Mouse (Mus musculus) heart, postnatal 10 days (tissue): ENCODE results near the gene Fgfr2. TPM values are rescaled to one million over a fixed set of nuclear protein-coding genes. Genes with fewer than 3 reads are reported as not detected.
"Not testable (repeated sequence)": the region's sequence is repeated elsewhere in the genome, so short reads cannot be mapped to it uniquely, and the experiment has no call there.

Source experiments
- DNase-seq, 2 experiments: peaks; one replicate each; pipeline ENCODE4 v3.0.0; 2021
- intact Hi-C: fragments of 180-260 bp; cut with DNase I; formaldehyde crosslinking; loops from one replicate; pipeline ENCODE4 v1.15.1; 2025
- microRNA-seq, 2 experiments: library from miRNA; unstranded; fragments of <30 nt; microRNA quantifications; one replicate each; pipeline ENCODE4 v1.2.0; 2022
- total RNA-seq, 2 experiments: library from RNA; stranded (reverse); gene quantifications; 2 replicates each; pipeline ENCODE4 v1.2.3; 2021

The Fgfr2 gene
- total RNA-seq, 2 experiments from 2014 or later, result 6.2 to 6.3 TPM

- DNase-seq, result peak in 1 of 2 experiments; percentile 11
Measured at GRCm38 (mm10) chr7:130143371-130143770, 2979.8 kb downstream of the Fgfr2 start.

GRCm38 (mm10) chr7:130141088-130141873 lies 2981.9 kb downstream of the Fgfr2 start:
- intact Hi-C loops, result no loop called here
- peak; percentile 19 to 22 for DNase-seq

More at GRCm38 (mm10) chr7:130143371-130143770, 2979.8 kb downstream of the Fgfr2 start:
- intact Hi-C loops, result no loop called here

- intact Hi-C loops, result no loop called here
- no peak for DNase-seq
Measured at GRCm38 (mm10) chr7:130134924-130135365, 2988.2 kb downstream of the Fgfr2 start.

- intact Hi-C loops, DNase-seq: not testable (repeated sequence)
Measured at GRCm38 (mm10) chr7:130134428-130134827, 2988.7 kb downstream of the Fgfr2 start.

GRCm38 (mm10) chr7:130130226-130130625 lies 2992.9 kb downstream of the Fgfr2 start:
- intact Hi-C loops, result no loop called here

GRCm38 (mm10) chr7:130129359-130129960 lies 2993.7 kb downstream of the Fgfr2 start:
- DNase-seq, result no peak
- intact Hi-C loops, result no loop called here

More at GRCm38 (mm10) chr7:130130226-130130625, 2992.9 kb downstream of the Fgfr2 start:
- DNase-seq, result no peak

GRCm38 (mm10) chr7:130121507-130121906 lies 3001.6 kb downstream of the Fgfr2 start:
- intact Hi-C loops, result no loop called here
- no peak for DNase-seq

GRCm38 (mm10) chr7:130119466-130119865 lies 3003.7 kb downstream of the Fgfr2 start:
- no peak for DNase-seq

GRCm38 (mm10) chr7:130118726-130119125 lies 3004.4 kb downstream of the Fgfr2 start:
- intact Hi-C loops, result no loop called here
- DNase-seq, result no peak

More at GRCm38 (mm10) chr7:130119466-130119865, 3003.7 kb downstream of the Fgfr2 start:
- intact Hi-C loops, result no loop called here

- DNase-seq, result no peak
- intact Hi-C loops, result no loop called here
Measured at GRCm38 (mm10) chr7:130117466-130118123, 3005.6 kb downstream of the Fgfr2 start.

- intact Hi-C loops, result no loop called here
- peak; percentile 16 to 33 for DNase-seq
Measured at GRCm38 (mm10) chr7:130114436-130114835, 3008.7 kb downstream of the Fgfr2 start.

Small RNA genes lying within 50 kb of the gene (microRNA-seq; reads per million reads assigned to microRNA genes)
- 1.0 to 2.6 reads per million in 2 experiments for gene Mir7061

Other genes with a start within 250 kb of the Fgfr2 start
- 10 to 100 TPM; 34.8 to 36.2 TPM for gene Zranb1, start 192.2 kb downstream of the Fgfr2 start, total RNA-seq
- gene Ctbp2, start 1.0 kb upstream of the Fgfr2 start, total RNA-seq, result 10 to 100 TPM; 46.2 to 53.5 TPM